Mouse (Mus musculus) cerebellum, adult 2 months (tissue): Measurements from ENCODE around the gene Soat1.

ENCODE experiments used
- CTCF ChIP-seq: fragments of 200-500 bp; IDR thresholded peaks from 2 replicates; pipeline ENCODE4 v1.5.1; 2011; ENCODE audit warnings: low read depth, mild to moderate bottlenecking, control low read depth, low read length, moderate library complexity, borderline replicate concordance; ENCODE audit not compliant: insufficient read depth
- POLR2A ChIP-seq: fragments of 200-500 bp; IDR thresholded peaks from 2 replicates; pipeline ENCODE4 v1.6.1; 2011; ENCODE audit warnings: low read length, control low read depth, borderline replicate concordance; ENCODE audit not compliant: insufficient read depth

GRCm38 (mm10) chr1:156428434-156428833 is 45.7 kb downstream of the Soat1 start:
- TF ChIP-seq POLR2A (no peak), CTCF (no peak)
